Mouse (Mus musculus): ENCODE data around the gene H2al1e. TPM values are rescaled to one million over a fixed set of nuclear protein-coding genes. Genes with fewer than 3 reads are reported as not detected.
"Not testable (repeated sequence)": the region's sequence is repeated elsewhere in the genome, so short reads cannot be mapped to it uniquely, and the experiment has no call there.

The H2al1e gene
- polyA plus RNA-seq (2017; shearing (Covaris generic)): not detected

GRCm38 (mm10) chrX:11311634-11312033, at the start of gene H2al1e:
Gene H2al1e (plus strand): TSS chrX:11311934.
- not testable (repeated sequence) for ATAC-seq

- no peak for ATAC-seq
These were observed 46.8 kb upstream of the H2al1e start for GRCm38 (mm10) chrX:11264918-11265317.

GRCm38 (mm10) chrX:11267791-11268190, 43.9 kb upstream of the H2al1e start:
- no peak for ATAC-seq

GRCm38 (mm10) chrX:11269074-11269473, 42.7 kb upstream of the H2al1e start:
- ATAC-seq: no peak

- ATAC-seq: no peak
These were observed 38.5 kb upstream of the H2al1e start for GRCm38 (mm10) chrX:11273190-11273589.

- ATAC-seq: no peak
These were observed 34.7 kb upstream of the H2al1e start for GRCm38 (mm10) chrX:11277083-11277482.

- ATAC-seq: no peak
These were observed 31.0 kb upstream of the H2al1e start for GRCm38 (mm10) chrX:11280741-11281140.

GRCm38 (mm10) chrX:11288306-11288882, 23.3 kb upstream of the H2al1e start:
- no peak for ATAC-seq

GRCm38 (mm10) chrX:11289244-11289643, 22.5 kb upstream of the H2al1e start:
- ATAC-seq: no peak

- ATAC-seq: not testable (repeated sequence)
These were observed 12.8 kb upstream of the H2al1e start, which contains the start of gene H2al1a for GRCm38 (mm10) chrX:11298957-11299356. Gene H2al1a (plus strand): TSS chrX:11299257.

- ATAC-seq: not testable (repeated sequence)
These were observed 9.6 kb upstream of the H2al1e start, which contains the start of gene H2al1b for GRCm38 (mm10) chrX:11302132-11302531. Gene H2al1b (plus strand): TSS chrX:11302432.

GRCm38 (mm10) chrX:11305355-11305754, 6.4 kb upstream of the H2al1e start, which contains the start of gene H2al1c:
Gene H2al1c (plus strand): TSS chrX:11305655.
- not testable (repeated sequence) for ATAC-seq

GRCm38 (mm10) chrX:11308524-11308923, 3.2 kb upstream of the H2al1e start, which contains the start of gene H2al1d:
Gene H2al1d (plus strand): TSS chrX:11308824.
- not testable (repeated sequence) for ATAC-seq

- ATAC-seq: not testable (repeated sequence)
These were observed 3.1 kb downstream of the H2al1e start, which contains the start of gene H2al1f for GRCm38 (mm10) chrX:11314858-11315257. Gene H2al1f (plus strand): TSS chrX:11315158.

GRCm38 (mm10) chrX:11317956-11318355, 6.2 kb downstream of the H2al1e start, which contains the start of gene H2al1g:
Gene H2al1g (plus strand): TSS chrX:11318256.
- ATAC-seq: not testable (repeated sequence)

GRCm38 (mm10) chrX:11321192-11321591, 9.5 kb downstream of the H2al1e start, which contains the start of gene H2al1h:
Gene H2al1h (plus strand): TSS chrX:11321492.
- not testable (repeated sequence) for ATAC-seq

- not testable (repeated sequence) for ATAC-seq
These were observed 12.6 kb downstream of the H2al1e start, which contains the start of gene H2al1i for GRCm38 (mm10) chrX:11324359-11324758. Gene H2al1i (plus strand): TSS chrX:11324659.

GRCm38 (mm10) chrX:11327522-11327921, 15.8 kb downstream of the H2al1e start, which contains the start of gene H2al1j:
Gene H2al1j (plus strand): TSS chrX:11327822.
- not testable (repeated sequence) for ATAC-seq

- ATAC-seq: no peak
These were observed 34.0 kb downstream of the H2al1e start for GRCm38 (mm10) chrX:11345762-11346161.

- no peak for ATAC-seq
These were observed 35.0 kb downstream of the H2al1e start for GRCm38 (mm10) chrX:11346756-11347155.

- ATAC-seq: no peak
These were observed 49.1 kb downstream of the H2al1e start for GRCm38 (mm10) chrX:11360823-11361222.

GRCm38 (mm10) chrX:11361261-11361660, 49.5 kb downstream of the H2al1e start:
- no peak for ATAC-seq
